Mouse (Mus musculus): ENCODE data around the gene Otud3. TPM values are rescaled to one million over a fixed set of nuclear protein-coding genes. Genes with fewer than 3 reads are reported as not detected.
"Not testable (repeated sequence)": the region's sequence is repeated elsewhere in the genome, so short reads cannot be mapped to it uniquely, and the experiment has no call there.

The Otud3 gene
- polyA plus RNA-seq, 1 experiment: 1.7 TPM

- Histone ChIP-seq H3K4me3 (replicated peaks) (no peak overlapping the region), H3K4me1 (peaks cover 3% of the 10 kb centered on the region; the same call in 1 of the 2 replicates), H3K9me3 (peaks cover 19% of the 10 kb centered on the region), H3K27me3 (replicated peaks) (peaks cover 68% of the 10 kb centered on the region), H3K36me3 (replicated peaks; ENCODE audit: low read length) (no peaks in the 10 kb centered on the region)
- TF ChIP-seq FLI1 (IDR thresholded peaks at IDR 0.05; ENCODE audit: low read length): no peak
- no peak for TF ChIP-seq GATA1 (IDR thresholded peaks at IDR 0.05; ENCODE audit: borderline replicate concordance, low read length)
Measured at GRCm38 (mm10) chr4:138878783-138879182, 35.0 kb downstream of the Otud3 start.

GRCm38 (mm10) chr4:138877731-138878130, 36.0 kb downstream of the Otud3 start, which contains the start of gene Pla2g2e:
TSS of gene Pla2g2e (plus strand) at chr4:138877942.
- Histone ChIP-seq H3K27me3 (replicated peaks) (peaks cover 67% of the 10 kb centered on the region), H3K4me3 (replicated peaks) (no peak within 1 kb of the TSS), H3K9me3 (peaks cover 19% of the 10 kb centered on the region), H3K4me1 (no peaks in the 10 kb centered on the region; the same call in 1 of the 2 replicates), H3K36me3 (replicated peaks; ENCODE audit: low read length) (no peaks in the 10 kb centered on the region)
- TF ChIP-seq GATA1 (IDR thresholded peaks at IDR 0.05; ENCODE audit: borderline replicate concordance, low read length) (no peak), FLI1 (IDR thresholded peaks at IDR 0.05; ENCODE audit: low read length) (no peak)

GRCm38 (mm10) chr4:138875986-138876385, 37.8 kb downstream of the Otud3 start:
- TF ChIP-seq GATA1 (IDR thresholded peaks at IDR 0.05; ENCODE audit: borderline replicate concordance, low read length) (no peak), FLI1 (IDR thresholded peaks at IDR 0.05; ENCODE audit: low read length) (no peak)
- no peaks in the 10 kb centered on the region; the same call in 1 of the 2 replicates for H3K4me1 ChIP-seq
- peak overlapping the region; percentile 1 for H3K4me3 ChIP-seq (replicated peaks)

GRCm38 (mm10) chr4:138875275-138875674, 38.5 kb downstream of the Otud3 start:
- H3K36me3 ChIP-seq (replicated peaks; ENCODE audit: low read length); H3K4me3 ChIP-seq (replicated peaks); H3K4me1 ChIP-seq: not testable (repeated sequence)
- Histone ChIP-seq H3K9me3 (peaks cover 19% of the 10 kb centered on the region), H3K27me3 (replicated peaks) (peaks cover 46% of the 10 kb centered on the region)

More at GRCm38 (mm10) chr4:138875986-138876385, 37.8 kb downstream of the Otud3 start:
- Histone ChIP-seq H3K27me3 (replicated peaks) (peaks cover 51% of the 10 kb centered on the region), H3K9me3 (peaks cover 19% of the 10 kb centered on the region), H3K36me3 (replicated peaks; ENCODE audit: low read length) (no peaks in the 10 kb centered on the region)

- Histone ChIP-seq H3K27me3 (replicated peaks) (peaks cover 32% of the 10 kb centered on the region), H3K4me1 (no peaks in the 10 kb centered on the region; the same call in 1 of the 2 replicates), H3K36me3 (replicated peaks; ENCODE audit: low read length) (no peaks in the 10 kb centered on the region), H3K4me3 (replicated peaks) (no peak within 1 kb of the TSS), H3K9me3 (peaks cover 23% of the 10 kb centered on the region)
- TF ChIP-seq FLI1 (IDR thresholded peaks at IDR 0.05; ENCODE audit: low read length): no peak
- no peak for TF ChIP-seq GATA1 (IDR thresholded peaks at IDR 0.05; ENCODE audit: borderline replicate concordance, low read length)
Measured at GRCm38 (mm10) chr4:138873864-138874263, 39.9 kb downstream of the Otud3 start, which contains the start of gene Gm13030. TSS of gene Gm13030 (minus strand) at chr4:138873964.

- Histone ChIP-seq H3K4me1 (peaks cover 8% of the 10 kb centered on the region), H3K9me3 (peaks cover 4% of the 10 kb centered on the region), H3K36me3 (replicated peaks; ENCODE audit: low read length) (no peaks in the 10 kb centered on the region), H3K27me3 (replicated peaks) (peaks cover 45% of the 10 kb centered on the region), H3K4me3 (replicated peaks) (no peak overlapping the region)
- no peak for TF ChIP-seq FLI1 (IDR thresholded peaks at IDR 0.05; ENCODE audit: low read length)
- no peak for TF ChIP-seq GATA1 (IDR thresholded peaks at IDR 0.05; ENCODE audit: borderline replicate concordance, low read length)
Measured at GRCm38 (mm10) chr4:138868666-138869065, 45.1 kb downstream of the Otud3 start.

GRCm38 (mm10) chr4:138866413-138866812, 47.3 kb downstream of the Otud3 start:
- TF ChIP-seq GATA1 (IDR thresholded peaks at IDR 0.05; ENCODE audit: borderline replicate concordance, low read length) (no peak), FLI1 (IDR thresholded peaks at IDR 0.05; ENCODE audit: low read length) (no peak)
- peaks cover 9% of the 10 kb centered on the region for H3K9me3 ChIP-seq
- H3K27me3 ChIP-seq (replicated peaks): peaks cover 56% of the 10 kb centered on the region
- H3K36me3 ChIP-seq (replicated peaks; ENCODE audit: low read length): no peaks in the 10 kb centered on the region
- peak overlapping the region; percentile 48 for H3K4me3 ChIP-seq (replicated peaks)
- H3K4me1 ChIP-seq: peaks cover 14% of the 10 kb centered on the region

- H3K36me3 ChIP-seq (replicated peaks; ENCODE audit: low read length): no peaks in the 10 kb centered on the region
- no peak overlapping the region for H3K4me3 ChIP-seq (replicated peaks)
- H3K4me1 ChIP-seq: peaks cover 14% of the 10 kb centered on the region
- TF ChIP-seq FLI1 (IDR thresholded peaks at IDR 0.05; ENCODE audit: low read length) (no peak), GATA1 (IDR thresholded peaks at IDR 0.05; ENCODE audit: borderline replicate concordance, low read length) (no peak)
- peaks cover 57% of the 10 kb centered on the region for H3K27me3 ChIP-seq (replicated peaks)
- H3K9me3 ChIP-seq: peaks cover 9% of the 10 kb centered on the region
Measured at GRCm38 (mm10) chr4:138865991-138866390, 47.8 kb downstream of the Otud3 start.

GRCm38 (mm10) chr4:138865092-138865491, 48.7 kb downstream of the Otud3 start:
- no peak for TF ChIP-seq GATA1 (IDR thresholded peaks at IDR 0.05; ENCODE audit: borderline replicate concordance, low read length)
- no peak for TF ChIP-seq FLI1 (IDR thresholded peaks at IDR 0.05; ENCODE audit: low read length)
- H3K27me3 ChIP-seq (replicated peaks): peaks cover 61% of the 10 kb centered on the region

GRCm38 (mm10) chr4:138863344-138863998, 50.3 kb downstream of the Otud3 start, which contains the start of gene Pla2g5:
TSS of gene Pla2g5 (minus strand) at chr4:138863482.
- TF ChIP-seq GATA1 (IDR thresholded peaks at IDR 0.05; ENCODE audit: borderline replicate concordance, low read length) (no peak), FLI1 (IDR thresholded peaks at IDR 0.05; ENCODE audit: low read length) (peak; percentile 68; the same call in 1 of the 2 replicates)
- peaks cover 74% of the 10 kb centered on the region for H3K27me3 ChIP-seq (replicated peaks)
- peak within 1 kb of the TSS; percentile 59 for H3K4me3 ChIP-seq (replicated peaks)
- peaks cover 14% of the 10 kb centered on the region; the same call in 1 of the 2 replicates for H3K9me3 ChIP-seq
- no peaks in the 10 kb centered on the region for H3K36me3 ChIP-seq (replicated peaks; ENCODE audit: low read length)
- peaks cover 24% of the 10 kb centered on the region for H3K4me1 ChIP-seq

More at GRCm38 (mm10) chr4:138865092-138865491, 48.7 kb downstream of the Otud3 start:
- no peak overlapping the region for H3K4me3 ChIP-seq (replicated peaks)
- H3K36me3 ChIP-seq (replicated peaks; ENCODE audit: low read length): no peaks in the 10 kb centered on the region
- H3K9me3 ChIP-seq: peaks cover 10% of the 10 kb centered on the region
- H3K4me1 ChIP-seq: peaks cover 14% of the 10 kb centered on the region
